Mouse (Mus musculus) retina, postnatal 1 day (tissue): ENCODE results near the gene Gm42688.
A peak's percentile ranks its signal among the peaks of the same experiment; 100 is the strongest.

Experiments used
- DNase-seq: peaks from one replicate; pipeline ENCODE4 v3.0.0-alpha.2; 2012

The Gm42688 gene

GRCm38 (mm10) chr6:83086121-83087035, 15.0 kb upstream of the Gm42688 start, which contains the start of gene Lbx2:
Lbx2 (plus strand) TSS chr6:83086367.
- no peak for DNase-seq

DNA sequence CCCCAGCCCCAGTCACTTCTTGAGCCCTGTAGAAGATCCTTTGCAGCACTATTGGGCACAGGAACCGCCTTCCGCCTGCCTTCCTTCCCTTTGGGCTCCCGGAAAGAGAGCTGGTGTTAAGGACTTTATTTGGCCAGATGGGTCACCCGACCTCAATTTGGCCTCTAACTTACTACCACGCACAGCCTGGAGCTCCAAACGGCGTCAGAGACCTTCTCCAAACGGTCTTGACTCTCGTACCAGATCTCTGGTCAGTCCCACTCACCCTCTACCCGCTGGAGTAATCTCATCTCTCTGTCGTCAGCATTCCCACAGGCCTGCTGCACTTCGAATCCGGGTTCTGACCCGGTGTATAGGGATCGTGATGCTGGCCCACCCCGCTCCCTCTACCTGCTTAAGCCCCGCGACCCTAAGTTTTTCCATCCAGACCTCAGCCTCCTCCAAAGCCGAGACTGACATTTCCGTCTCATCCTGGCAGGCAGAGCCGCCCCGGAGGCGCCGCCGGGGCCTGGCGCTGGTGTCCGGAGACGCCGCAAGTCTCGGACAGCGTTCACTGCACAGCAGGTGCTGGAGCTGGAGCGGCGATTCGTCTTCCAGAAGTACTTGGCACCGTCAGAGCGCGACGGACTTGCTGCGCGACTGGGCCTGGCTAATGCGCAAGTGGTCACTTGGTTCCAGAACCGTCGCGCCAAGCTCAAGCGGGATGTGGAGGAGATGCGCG, 14.1 kb upstream of the Gm42688 start:
- DNase-seq, result no peak

- DNase-seq, result no peak
Observed at GRCm38 (mm10) chr6:83087926-83088260, 13.5 kb upstream of the Gm42688 start.

GRCm38 (mm10) chr6:83092416-83093127, 8.8 kb upstream of the Gm42688 start:
- no peak for DNase-seq

DNA sequence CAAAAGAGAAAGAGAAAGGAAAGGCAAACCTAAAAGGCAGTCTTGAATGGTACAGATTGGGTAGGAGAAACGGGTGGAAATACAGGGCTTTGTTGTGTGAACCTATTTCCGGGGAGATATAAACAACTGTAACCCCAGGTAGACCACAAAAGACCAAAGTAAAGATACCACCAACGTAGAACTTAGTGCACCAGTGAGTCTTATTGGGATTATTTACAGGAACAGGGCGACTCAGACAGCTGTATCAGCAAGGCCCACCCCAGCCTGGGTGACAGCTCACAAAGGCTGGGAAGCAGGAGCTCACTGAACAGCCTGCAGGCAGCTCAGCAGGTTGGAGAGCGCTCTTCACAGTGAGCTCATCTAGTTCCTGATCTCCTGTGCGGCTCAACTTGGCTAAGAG, 5.4 kb upstream of the Gm42688 start:
- DNase-seq, result no peak

DNA sequence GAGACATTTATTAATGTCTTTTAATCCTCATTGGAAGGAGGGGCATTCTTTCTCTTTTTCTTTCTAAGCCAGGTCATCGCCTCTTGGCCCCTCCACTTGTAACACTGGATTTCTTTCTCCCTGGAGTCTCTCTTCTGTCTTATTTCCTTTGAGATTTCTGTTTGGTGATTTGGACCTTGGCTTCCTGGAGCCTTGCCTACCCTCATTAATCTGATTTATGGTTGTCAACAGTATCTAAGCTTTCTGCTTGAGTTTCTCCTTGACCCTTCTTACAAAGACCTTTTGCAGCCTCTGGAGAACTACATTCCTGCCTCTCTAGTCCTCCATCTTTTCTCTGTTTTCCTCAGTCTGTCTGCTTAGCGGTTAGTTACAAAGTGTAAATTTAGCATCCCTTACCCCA, 3.0 kb upstream of the Gm42688 start:
- DNase-seq, result no peak

GRCm38 (mm10) chr6:83101688-83102556, 505 bp downstream of the Gm42688 start:
- peak; percentile 74 for DNase-seq

- DNase-seq, result no peak
Observed at GRCm38 (mm10) chr6:83103130-83103650, 1.8 kb downstream of the Gm42688 start.

DNA sequence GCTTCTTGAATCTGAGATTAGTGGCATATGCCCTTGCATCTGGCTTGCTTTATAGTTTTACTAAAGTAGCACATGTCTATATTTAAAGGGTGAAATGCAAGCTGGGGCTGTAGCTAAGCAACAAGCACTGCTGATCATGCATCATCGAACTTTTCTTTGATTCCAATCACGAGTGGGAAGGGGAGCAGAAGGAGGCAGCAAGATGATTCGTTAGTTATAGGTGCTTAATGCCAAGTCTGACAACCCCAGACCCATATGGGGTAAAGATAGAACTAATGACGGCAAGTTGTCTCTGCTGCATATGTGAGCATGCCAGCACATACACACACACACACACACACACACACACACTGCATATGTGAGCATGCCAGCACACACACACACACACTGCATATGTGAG, 2.7 kb downstream of the Gm42688 start:
- no peak for DNase-seq

GRCm38 (mm10) chr6:83107566-83108400, 6.4 kb downstream of the Gm42688 start:
- peak; percentile 86 for DNase-seq

DNA sequence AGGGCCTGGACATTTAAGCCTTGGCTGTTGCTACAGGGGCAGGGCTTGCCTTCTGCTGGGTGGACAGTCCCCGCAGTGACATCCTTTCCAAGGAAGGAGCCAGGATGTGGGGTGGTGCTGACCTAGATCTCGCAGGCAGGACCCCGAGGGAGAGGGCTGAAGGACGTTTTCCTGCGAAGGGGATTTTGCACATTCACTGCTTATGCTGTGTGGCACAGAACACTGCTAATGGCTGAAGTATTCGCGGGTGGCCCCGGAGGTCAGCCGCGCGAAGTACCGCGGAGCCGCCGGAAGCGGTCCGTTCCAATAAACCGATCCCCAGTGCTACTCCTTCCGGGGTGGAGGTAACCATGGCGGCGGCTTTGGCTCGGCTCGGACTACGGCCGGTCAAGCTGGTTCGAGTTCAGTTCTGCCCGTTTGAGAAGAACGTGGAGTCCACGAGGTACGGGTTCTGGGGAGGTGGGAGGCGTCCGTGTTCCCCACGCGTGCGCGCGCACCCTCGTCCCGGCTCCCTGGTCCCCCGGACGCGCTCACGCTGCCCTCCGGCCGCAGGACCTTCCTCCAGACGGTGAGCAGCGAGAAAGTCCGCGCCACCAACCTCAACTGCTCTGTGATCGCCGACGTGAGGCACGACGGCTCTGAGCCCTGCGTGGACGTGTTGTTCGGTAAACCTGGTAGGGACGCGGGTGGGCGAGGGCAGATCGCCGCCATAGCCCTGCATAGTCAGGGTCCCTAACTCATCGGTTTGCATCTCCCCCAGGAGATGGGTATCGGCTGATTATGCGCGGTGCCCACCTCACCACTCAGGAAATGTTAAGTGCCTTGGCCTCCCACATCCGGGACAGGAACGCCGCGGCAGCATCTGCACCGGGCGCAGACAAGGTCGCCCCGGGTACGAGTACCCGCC, 7.6 kb downstream of the Gm42688 start, which contains the start of gene Mrpl53:
Gene Mrpl53, plus strand, starts transcription at position 279 of the 907 bp plus-strand sequence.
- peak; percentile 91 for DNase-seq

DNA sequence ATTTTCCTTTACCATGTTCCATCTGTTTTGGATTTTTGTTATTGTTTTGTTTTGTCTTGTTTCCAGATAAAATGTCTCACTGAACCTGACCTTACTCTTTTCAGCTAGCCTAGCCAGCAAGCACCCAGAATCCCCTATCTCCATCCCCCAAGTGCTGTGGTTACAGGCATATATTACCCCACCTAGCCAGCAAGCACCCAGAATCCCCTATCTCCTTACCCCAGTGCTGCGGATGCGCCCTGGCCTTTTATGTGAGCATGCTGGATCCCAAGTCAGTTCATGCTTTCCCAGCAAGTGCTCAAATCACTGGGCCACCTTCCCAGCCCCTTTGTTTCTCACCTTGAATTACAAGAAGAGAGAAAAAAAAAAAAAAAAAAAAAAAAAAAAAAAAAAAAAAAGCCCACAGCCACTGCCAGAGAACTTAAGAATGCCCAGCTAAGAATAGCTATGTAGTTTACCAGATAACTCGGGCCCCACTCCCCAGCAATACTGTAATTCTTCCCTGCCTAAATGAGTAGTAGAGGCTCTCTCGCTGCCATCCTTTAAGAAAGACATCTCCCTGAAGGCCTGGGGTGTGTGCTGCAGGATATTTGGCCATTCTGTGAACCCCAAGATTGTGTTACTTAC, 10.2 kb downstream of the Gm42688 start:
- no peak for DNase-seq

DNA sequence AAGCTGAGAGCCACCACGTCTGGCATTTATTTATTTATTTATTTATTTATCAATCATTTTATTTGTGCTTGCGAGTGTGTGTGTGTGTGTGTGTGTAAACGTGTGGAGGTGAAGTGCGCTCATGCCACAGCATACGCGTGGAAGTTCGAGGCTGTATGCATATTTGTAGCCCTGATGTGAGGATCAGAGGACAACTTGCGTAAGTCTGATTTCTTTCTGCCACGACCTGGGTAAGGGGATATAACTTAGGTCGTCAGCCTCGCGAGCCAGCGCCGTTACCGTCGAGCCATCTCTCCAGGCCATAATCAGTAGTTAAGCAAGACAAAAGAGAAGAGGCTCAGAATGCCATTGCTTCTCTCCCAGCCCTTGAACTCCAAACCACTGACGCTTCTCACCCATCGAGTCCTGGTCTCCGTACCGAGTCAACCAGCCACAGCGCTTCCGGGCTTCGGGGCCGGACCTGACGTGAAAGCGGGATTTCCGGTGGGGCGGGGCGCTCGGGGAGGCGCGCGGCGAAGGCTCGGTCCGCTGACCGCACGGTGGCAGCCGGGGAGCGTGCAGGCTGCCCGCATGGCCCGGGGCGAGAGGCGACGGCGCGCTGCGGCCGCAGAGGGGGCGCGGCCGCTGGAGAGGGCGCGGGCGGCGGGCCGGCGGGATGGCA, 13.7 kb downstream of the Gm42688 start, which contains the start of gene Mogs:
Gene Mogs, plus strand, starts transcription at position 486 of the 661 bp plus-strand sequence.
- peak; percentile 94 for DNase-seq

DNA sequence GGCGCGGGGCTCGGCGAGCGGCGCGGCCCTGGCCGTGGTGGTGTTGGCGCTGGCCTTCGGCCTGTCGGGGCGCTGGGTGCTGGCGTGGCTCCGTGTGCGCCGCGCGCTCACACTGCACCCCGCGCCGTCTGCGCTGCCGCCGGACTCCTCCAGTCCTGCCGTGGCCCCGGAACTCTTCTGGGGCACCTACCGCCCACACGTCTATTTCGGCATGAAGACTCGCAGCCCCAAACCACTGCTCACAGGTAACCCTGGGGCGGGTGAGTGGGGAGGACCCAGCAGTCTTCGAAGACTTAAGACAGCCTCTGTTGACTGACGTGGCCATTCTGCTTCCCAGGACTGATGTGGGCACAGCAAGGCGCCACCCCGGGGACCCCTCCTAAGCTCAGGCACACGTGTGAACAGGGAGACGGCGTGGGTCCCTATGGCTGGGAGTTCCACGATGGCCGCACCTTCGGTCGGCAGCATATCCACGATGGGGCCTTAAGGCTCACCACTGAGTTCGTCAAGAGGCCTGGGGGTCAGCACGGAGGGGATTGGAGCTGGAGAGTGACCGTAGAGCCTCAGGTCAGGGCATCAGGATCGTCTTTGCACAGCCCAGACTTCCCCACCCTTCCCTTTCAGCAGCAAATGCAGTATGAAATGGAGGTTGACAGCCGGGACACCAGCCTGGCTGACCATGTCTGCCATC, 14.4 kb downstream of the Gm42688 start:
- DNase-seq, result no peak

DNA sequence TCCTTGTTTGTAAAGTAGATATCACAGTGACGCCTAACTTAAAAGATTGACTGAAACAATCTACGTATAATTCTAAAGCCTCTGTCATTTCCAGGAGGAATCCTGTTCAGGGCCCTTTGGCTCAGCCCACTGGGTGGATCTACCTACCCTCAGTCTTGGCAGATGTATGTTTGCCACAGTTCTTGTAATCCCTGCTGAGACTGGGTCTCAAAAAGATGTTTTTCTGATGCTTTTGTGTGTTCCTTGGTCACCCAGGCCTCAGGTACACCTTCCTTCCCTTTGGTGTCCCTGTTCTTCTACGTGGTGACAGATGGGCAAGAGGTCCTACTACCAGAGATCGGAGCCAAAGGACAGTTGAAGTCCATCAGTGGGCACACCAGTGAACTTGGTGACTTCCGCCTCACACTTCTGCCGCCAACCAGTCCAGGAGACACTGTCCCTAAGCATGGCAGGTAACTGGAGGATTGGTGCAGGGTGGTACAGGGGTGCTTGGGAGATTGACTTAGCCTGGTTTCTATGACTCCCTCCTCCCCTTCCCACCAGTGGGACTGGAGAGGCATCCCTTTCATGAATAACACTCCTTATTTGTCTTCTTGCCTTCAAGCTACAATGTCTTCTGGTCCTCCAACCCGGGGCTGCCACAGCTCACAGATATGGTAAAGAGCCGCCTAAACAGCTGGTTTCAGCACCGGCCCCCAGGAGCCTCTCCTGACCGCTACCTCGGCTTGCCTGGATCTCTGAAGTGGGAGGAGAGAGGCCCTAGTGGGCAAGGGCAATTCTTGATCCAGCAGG, 15.2 kb downstream of the Gm42688 start:
- no peak for DNase-seq

DNA sequence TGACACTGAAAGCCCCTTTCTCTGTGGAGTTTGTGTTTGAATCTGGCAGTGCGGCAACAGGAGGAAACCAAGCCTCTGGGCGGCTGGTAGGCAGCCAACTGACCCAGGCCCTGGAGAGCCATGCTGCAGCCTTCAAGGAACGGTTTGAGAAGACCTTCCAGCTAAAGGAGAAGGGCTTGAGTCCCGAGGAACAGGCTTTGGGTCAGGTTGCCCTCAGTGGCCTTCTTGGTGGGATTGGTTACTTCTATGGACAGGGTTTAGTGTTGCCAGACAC, 15.7 kb downstream of the Gm42688 start:
- DNase-seq, result no peak

DNA sequence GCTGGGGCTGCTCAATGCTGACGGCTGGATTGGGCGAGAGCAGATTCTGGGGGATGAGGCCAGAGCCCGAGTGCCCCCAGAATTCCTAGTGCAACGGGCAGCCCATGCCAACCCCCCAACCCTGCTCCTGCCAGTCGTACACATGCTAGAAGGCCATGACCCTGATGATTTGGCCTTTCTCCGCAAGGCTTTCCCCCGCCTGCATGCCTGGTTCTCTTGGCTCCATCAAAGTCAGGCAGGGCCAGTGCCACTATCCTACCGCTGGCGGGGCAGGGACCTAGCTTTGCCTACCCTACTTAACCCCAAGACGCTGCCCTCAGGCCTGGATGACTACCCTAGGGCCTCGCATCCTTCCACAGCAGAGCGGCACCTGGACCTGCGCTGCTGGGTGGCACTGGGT, 16.2 kb downstream of the Gm42688 start:
- DNase-seq, result no peak

GRCm38 (mm10) chr6:83118369-83118768, 17.0 kb downstream of the Gm42688 start:
- no peak for DNase-seq
